Mouse (Mus musculus) spleen, adult 2 months (tissue): ENCODE measurements around the gene Tmem104. TPM values are rescaled to one million over a fixed set of nuclear protein-coding genes. Genes with fewer than 3 reads are reported as not detected.
A peak's percentile ranks its signal among the peaks of the same experiment; 100 is the strongest.

Experiments
- DNase-seq, 2 experiments: peaks; one replicate each; pipeline versions ENCODE4 v3.0.0 to v3.0.0-alpha.2; 2012 to 2021; ENCODE audit warnings: low spot score in 2 of 2, low read depth in 1 of 2
- H3K27ac ChIP-seq: fragments of 200-500 bp; 2 replicates; pipeline ENCODE4 v1.5.1; 2012; ENCODE audit warnings: low read length, inconsistent platforms; ENCODE audit not compliant: insufficient read depth
- H3K27me3 ChIP-seq: fragments of 200-500 bp; 2 replicates; pipeline ENCODE4 v1.6.1; 2012; ENCODE audit warnings: mild to moderate bottlenecking, moderate library complexity, low read length, inconsistent platforms; ENCODE audit not compliant: control insufficient read depth, insufficient read depth
- H3K36me3 ChIP-seq: fragments of 200-500 bp; 2 replicates; pipeline ENCODE4 v1.6.1; 2012; ENCODE audit warnings: mild to moderate bottlenecking, low read length, inconsistent platforms; ENCODE audit not compliant: control insufficient read depth, insufficient read depth
- H3K4me1 ChIP-seq: fragments of 200-500 bp; 2 replicates; pipeline ENCODE4 v1.6.1; 2011; ENCODE audit warnings: inconsistent platforms; ENCODE audit not compliant: control insufficient read depth, insufficient read depth, insufficient read length
- H3K4me3 ChIP-seq: fragments of 200-500 bp; 2 replicates; pipeline ENCODE4 v1.5.1; 2011; ENCODE audit warnings: mild to moderate bottlenecking, inconsistent platforms; ENCODE audit not compliant: insufficient read depth, insufficient read length; ENCODE audit errors: extremely low read depth
- CTCF ChIP-seq: fragments of 200-500 bp; IDR thresholded peaks from 2 replicates; pipeline ENCODE4 v1.5.1; 2011; ENCODE audit warnings: mild to moderate bottlenecking, inconsistent platforms; ENCODE audit not compliant: insufficient read depth, insufficient read length, insufficient replicate concordance; ENCODE audit errors: extremely low read depth
- POLR2A ChIP-seq: fragments of 200-500 bp; IDR thresholded peaks from 2 replicates; pipeline ENCODE4 v1.6.1; 2011; ENCODE audit warnings: low read depth, low read length, inconsistent platforms
- WGBS: fragments of 180-500 bp; shearing (Covaris S2); methylation state at CpG from one replicate; pipeline ENCODE4 v1.1.7; 2018; 5-methylcytosine and 5-hydroxymethylcytosine counted together
- polyA plus RNA-seq: library from polyadenylated mRNA; depleted of rRNA; stranded (reverse); fragments of >200 nt; gene quantifications from 2 replicates; pipeline ENCODE4 v1.2.3, GENCODE M21; 2012; rRNA removed

The Tmem104 gene
- 16.3 and 16.5 TPM in 2 replicates for polyA plus RNA-seq

GRCm38 (mm10) chr11:115187224-115187639 is at the start of gene Tmem104:
Gene Tmem104, plus strand, starts transcription at chr11:115187487.
- under 1% methylated on average over 39 of the region's 39 CpGs for WGBS
- TF ChIP-seq CTCF: no peak
- peak; percentile 55; the same call in 1 of the 2 replicates for TF ChIP-seq POLR2A
- Histone ChIP-seq H3K27me3 (no peaks in the 10 kb centered on the region), H3K4me1 (peaks cover 16% of the 10 kb centered on the region; the same call in 1 of the 2 replicates), H3K4me3 (peak within 1 kb of the TSS; percentile 66), H3K27ac (peak within 1 kb of the TSS; percentile 60), H3K36me3 (no peaks in the 10 kb centered on the region)
- DNase-seq: peak; percentile 93 to 100

DNA sequence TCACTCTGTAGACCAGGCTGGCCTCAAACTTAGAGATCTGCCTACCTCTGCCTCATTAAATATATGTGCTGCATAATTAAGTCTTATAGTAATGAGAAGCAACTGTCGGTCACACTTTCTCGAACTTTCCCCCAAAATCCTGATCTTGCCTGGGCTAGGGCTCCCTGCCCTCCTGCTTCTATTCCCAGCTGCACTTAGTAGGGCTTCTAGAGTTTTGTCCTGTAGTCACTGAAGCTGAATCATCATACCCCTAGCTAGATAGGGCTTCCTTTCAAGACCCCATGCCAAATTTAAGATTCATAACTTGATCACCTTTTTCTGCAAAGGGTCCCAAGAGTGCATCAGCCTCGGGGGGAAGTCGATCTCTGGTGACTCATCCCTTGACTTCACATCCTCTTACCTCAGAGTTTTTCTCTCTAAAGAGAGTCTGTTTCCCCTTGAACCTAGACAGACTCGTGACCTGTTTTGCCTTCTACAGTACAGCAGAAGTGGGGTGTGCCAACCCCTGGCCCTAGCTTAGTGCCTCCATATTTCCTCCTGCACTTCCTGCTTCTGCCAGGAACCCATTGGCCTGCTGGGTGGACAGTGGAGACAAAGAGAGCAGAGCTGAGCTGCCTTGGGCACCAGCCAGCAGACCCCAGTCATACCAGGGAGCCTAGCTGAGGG is 48.6 kb upstream of the Tmem104 start:
- DNase-seq: peak in 1 of 2 experiments; percentile 42
- H3K27me3 ChIP-seq: no peaks in the 10 kb centered on the region
- no peaks in the 10 kb centered on the region for H3K36me3 ChIP-seq
- H3K4me3 ChIP-seq: no peak overlapping the region
- 40% methylated on average over 5 of the region's 5 CpGs for WGBS
- TF ChIP-seq CTCF (no peak), POLR2A (no peak)
- peaks cover 12% of the 10 kb centered on the region; the same call in 1 of the 2 replicates for H3K4me1 ChIP-seq
- H3K27ac ChIP-seq: peak overlapping the region; percentile 57

DNA sequence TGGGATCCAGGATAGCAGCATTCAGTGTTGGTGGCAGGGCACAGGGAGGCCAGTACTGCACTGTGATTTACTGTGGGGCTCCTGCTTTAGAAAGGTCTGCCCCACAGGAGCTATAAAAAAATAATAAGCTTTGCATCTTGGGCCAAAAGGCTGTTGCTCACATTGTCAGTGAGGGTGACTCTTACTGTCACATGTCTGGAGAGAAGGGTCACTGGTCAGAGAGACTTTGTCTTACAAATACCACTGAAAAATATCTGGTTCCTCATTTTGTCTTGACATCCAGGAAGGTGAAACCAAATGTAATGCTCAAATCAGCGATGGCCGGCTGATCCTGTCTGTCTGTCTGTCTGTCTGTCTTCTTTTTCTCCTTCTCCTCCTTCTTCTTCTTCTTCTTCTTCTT is 45.3 kb upstream of the Tmem104 start:
- peak overlapping the region; percentile 52; the same call in 1 of the 2 replicates for H3K27ac ChIP-seq
- H3K4me3 ChIP-seq: no peak overlapping the region
- TF ChIP-seq POLR2A (no peak), CTCF (no peak)
- H3K36me3 ChIP-seq: no peaks in the 10 kb centered on the region
- peaks cover 8% of the 10 kb centered on the region; the same call in 1 of the 2 replicates for H3K4me1 ChIP-seq
- WGBS: 7% methylated on average over 2 of the region's 2 CpGs
- no peak for DNase-seq
- H3K27me3 ChIP-seq: no peaks in the 10 kb centered on the region

- H3K36me3 ChIP-seq: no peaks in the 10 kb centered on the region
- no peak overlapping the region for H3K27ac ChIP-seq
- WGBS: 91% methylated on average over 4 of the region's 4 CpGs
- H3K4me3 ChIP-seq: no peak overlapping the region
- peaks cover 22% of the 10 kb centered on the region; the same call in 1 of the 2 replicates for H3K4me1 ChIP-seq
- no peaks in the 10 kb centered on the region for H3K27me3 ChIP-seq
- TF ChIP-seq POLR2A: no peak
- TF ChIP-seq CTCF: no peak
- DNase-seq: no peak
These were observed 39.5 kb upstream of the Tmem104 start for GRCm38 (mm10) chr11:115147813-115148212.

DNA sequence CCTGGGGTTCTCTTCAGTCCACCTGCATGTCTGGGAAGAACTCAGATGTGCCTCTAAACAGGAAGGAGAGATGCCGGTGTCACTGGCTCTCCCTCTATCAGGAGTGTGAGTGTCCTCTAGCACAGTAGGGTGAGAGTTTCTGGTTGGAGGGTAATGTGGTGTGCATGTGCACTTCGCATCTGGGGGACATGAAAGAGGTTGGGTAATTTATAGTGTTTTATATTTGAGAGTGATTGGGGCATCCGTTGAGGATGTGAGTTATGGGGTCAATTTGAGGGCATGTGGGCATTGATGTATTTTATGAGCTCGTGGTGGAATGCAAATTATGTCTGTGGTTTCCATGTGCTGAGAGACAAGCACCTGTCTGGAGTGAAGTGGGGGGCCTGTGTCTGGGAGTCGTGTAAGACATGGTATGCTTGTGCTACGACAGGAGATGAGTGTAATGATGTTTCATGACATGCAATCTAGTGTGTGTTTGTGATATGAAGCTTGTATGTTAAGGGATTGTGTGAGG is 36.5 kb upstream of the Tmem104 start:
- 14% methylated on average over 6 of the region's 6 CpGs for WGBS
- Histone ChIP-seq H3K27me3 (no peaks in the 10 kb centered on the region), H3K4me3 (no peak overlapping the region), H3K36me3 (no peaks in the 10 kb centered on the region), H3K4me1 (peaks cover 28% of the 10 kb centered on the region; the same call in 1 of the 2 replicates), H3K27ac (no peak overlapping the region)
- no peak for TF ChIP-seq CTCF
- TF ChIP-seq POLR2A: no peak
- DNase-seq: no peak

DNA sequence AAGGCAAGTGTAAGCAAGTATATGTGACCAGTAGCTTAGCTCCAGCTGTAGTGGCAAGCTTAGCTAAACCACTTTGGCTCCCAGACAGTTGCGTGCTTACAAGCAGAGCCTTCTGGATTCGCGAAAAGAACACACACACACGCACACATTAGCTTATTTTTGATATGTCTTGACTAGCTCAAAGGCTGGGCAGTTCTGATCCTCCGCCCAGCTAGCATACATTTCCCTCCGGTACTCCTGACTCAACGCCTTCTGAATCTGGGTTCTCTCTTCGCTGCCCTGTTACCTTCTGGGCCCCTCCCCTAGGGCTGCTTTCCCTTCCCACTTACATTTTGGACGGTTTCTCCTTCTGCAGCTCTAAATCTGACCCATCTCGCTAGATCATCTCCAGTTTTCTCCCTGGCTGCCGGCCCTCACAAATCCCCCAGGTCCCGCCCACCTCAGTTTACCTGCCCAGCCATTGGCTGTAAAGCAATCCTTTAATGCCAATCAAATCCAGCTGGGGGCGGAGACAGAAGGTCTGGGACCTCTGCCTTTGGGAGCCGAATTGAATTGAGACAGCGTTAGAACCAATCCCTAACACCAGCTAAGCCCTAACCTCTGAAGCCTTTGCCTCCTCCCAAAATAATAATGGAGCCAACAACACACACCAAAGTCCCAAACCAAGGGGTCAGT is 35.4 kb upstream of the Tmem104 start:
- no peak overlapping the region for H3K4me3 ChIP-seq
- 55% methylated on average over 15 of the region's 15 CpGs for WGBS
- DNase-seq: no peak
- TF ChIP-seq POLR2A (no peak), CTCF (no peak)
- no peaks in the 10 kb centered on the region for H3K36me3 ChIP-seq
- H3K27me3 ChIP-seq: no peaks in the 10 kb centered on the region
- H3K27ac ChIP-seq: no peak overlapping the region
- peaks cover 28% of the 10 kb centered on the region; the same call in 1 of the 2 replicates for H3K4me1 ChIP-seq
